Mouse (Mus musculus) left cerebral cortex, postnatal 4 days (tissue): ENCODE measurements around the gene Amph. TPM values are rescaled to one million over a fixed set of nuclear protein-coding genes. Genes with fewer than 3 reads are reported as not detected.
"Not testable (repeated sequence)": the region's sequence is repeated elsewhere in the genome, so short reads cannot be mapped to it uniquely, and the experiment has no call there.

Experiments
- DNase-seq: peaks from one replicate; pipeline ENCODE4 v3.0.0-alpha.2; 2022
- intact Hi-C: fragments of 180-260 bp; cut with DNase I; formaldehyde crosslinking; loops from one replicate; pipeline ENCODE4 v1.15.1; 2025
- total RNA-seq, 2 experiments: library from RNA; stranded (reverse); gene quantifications; 2 replicates each; pipeline ENCODE4 v1.2.3; 2021

The Amph gene
- 100 to 1,000 TPM; 177 to 184 TPM for total RNA-seq

GRCm38 (mm10) chr13:18948171-18949028 is at the start of gene Amph:
Gene Amph, plus strand, starts transcription at chr13:18948205.
- peak; percentile 93 for DNase-seq
- intact Hi-C loops: loop anchor here (10.0 kb wide), 2 partner anchors 156 to 186 kb away; no protein-coding TSS in a partner anchor

GRCm38 (mm10) chr13:18903623-18904022 is 44.4 kb upstream of the Amph start:
- intact Hi-C loops: no loop called here
- DNase-seq: no peak

GRCm38 (mm10) chr13:18914774-18915173 is 33.2 kb upstream of the Amph start:
- intact Hi-C loops: no loop called here
- no peak for DNase-seq

GRCm38 (mm10) chr13:18933191-18933590 is 14.8 kb upstream of the Amph start:
- intact Hi-C loops, DNase-seq: not testable (repeated sequence)

- DNase-seq: peak; percentile 29
- intact Hi-C loops: loop anchor here (10.0 kb wide), 2 partner anchors 157 to 187 kb away; no protein-coding TSS in a partner anchor
These were observed 319 bp upstream of the Amph start for GRCm38 (mm10) chr13:18947686-18948085.

- intact Hi-C loops: loop anchor here (10.0 kb wide), 2 partner anchors 156 to 186 kb away; no protein-coding TSS in a partner anchor
- DNase-seq: no peak
These were observed 985 bp downstream of the Amph start for GRCm38 (mm10) chr13:18949029-18949350.

GRCm38 (mm10) chr13:18949626-18950200 is 1.7 kb downstream of the Amph start:
- intact Hi-C loops: loop anchor here (10.0 kb wide), 2 partner anchors 155 to 185 kb away; no protein-coding TSS in a partner anchor
- DNase-seq: peak; percentile 17

- intact Hi-C loops: no loop called here
- DNase-seq: no peak
These were observed 5.6 kb downstream of the Amph start for GRCm38 (mm10) chr13:18953575-18953974.

- peak; percentile 31 for DNase-seq
- intact Hi-C loops: no loop called here
These were observed 8.3 kb downstream of the Amph start for GRCm38 (mm10) chr13:18956065-18956913.

DNA sequence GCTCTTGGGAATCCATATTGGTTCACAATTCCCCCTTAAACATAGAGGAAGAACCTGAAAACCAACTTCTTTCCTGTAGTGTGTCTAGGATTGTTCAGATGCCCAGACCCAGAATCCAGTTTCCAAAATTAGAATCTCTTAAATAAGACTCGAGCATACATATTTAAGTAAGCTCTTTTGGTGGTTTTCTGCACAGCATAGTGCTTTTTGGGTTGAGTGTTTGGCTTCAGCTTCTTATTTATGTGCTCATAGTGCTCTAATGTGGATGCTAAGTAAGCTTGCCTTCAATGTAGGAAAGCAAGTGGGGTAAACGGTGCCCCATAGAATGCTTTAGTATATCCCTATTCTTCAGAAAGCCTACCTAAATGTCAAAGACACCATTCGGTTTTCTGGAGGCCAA is 9.0 kb downstream of the Amph start:
- intact Hi-C loops: no loop called here
- DNase-seq: no peak

DNA sequence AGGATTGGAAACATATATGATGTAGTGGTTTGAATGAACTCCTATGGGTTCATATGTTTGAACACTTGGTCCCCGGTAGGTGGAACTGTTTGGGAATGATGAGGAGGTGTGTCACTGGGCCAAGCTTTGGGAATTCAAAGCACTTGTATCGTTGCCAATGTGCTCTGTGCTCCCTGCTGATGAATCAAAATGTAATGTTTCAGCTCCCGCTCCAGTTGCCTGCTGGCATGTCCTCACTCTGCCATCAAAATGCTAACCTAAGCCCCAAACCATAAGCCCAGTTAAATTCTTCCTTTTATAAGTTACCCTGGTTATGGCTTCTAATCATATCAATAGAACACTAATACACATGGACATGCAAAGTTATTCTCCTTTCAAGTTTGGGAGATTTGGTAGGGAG is 24.6 kb downstream of the Amph start:
- no peak for DNase-seq
- intact Hi-C loops: no loop called here

DNA sequence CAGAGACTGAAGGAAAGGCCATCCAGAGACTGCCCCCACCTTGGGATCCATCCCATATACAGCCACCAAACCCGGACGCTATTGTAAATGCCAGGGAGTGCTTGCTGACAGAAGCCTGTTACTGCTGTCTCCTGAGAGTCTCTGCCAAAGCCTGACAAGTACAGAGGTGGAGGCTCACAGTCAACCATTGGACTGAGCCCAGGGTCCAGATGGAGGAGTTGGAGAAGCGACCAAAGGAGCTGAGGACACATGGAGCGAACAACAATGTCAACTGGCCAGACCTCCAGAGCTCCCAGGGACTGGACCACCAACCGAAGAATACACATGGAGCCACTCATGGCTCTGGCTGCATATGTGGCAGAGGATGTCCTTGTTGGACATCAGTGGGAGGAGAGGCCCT is 26.3 kb downstream of the Amph start:
- DNase-seq: no peak
- intact Hi-C loops: no loop called here

DNA sequence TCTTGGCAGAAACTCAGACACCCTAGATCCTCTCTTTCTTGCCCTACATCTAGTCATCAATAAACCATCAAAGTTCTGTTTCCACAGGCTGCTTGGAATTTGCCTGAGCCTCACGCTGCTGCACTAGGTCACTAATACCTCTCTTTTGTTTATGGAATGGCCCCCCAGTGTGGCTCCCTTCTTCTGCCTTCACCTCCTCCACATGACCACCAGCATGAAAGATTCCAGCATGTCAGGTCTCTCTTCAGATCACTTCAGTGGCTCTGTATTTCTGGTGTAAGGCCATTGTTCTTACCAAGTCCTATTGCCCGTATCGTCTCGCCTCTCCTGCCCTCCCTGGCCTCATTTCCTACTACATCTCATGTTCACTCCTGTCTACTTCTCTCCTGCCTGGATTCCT is 39.3 kb downstream of the Amph start:
- intact Hi-C loops: no loop called here
- no peak for DNase-seq

DNA sequence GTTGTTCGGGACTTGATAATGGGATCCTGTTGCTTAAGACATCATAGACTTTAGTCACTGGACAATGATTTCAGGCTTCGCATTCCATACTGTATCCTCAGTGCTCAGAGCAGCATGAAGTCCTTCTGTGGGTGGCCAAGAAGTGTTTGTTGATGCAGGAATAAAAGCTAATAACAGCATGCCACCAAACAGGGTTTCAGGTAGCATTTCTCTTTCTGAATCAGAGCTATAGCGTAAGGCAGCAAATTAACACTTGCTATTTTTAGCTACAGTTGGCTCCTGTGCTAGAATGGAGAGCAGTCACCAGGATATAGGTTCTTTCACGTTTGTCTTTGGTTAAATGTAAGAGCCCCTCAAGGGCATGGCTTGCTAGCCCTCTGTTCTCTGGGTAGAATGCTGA is 40.3 kb downstream of the Amph start:
- intact Hi-C loops: no loop called here
- DNase-seq: no peak

DNA sequence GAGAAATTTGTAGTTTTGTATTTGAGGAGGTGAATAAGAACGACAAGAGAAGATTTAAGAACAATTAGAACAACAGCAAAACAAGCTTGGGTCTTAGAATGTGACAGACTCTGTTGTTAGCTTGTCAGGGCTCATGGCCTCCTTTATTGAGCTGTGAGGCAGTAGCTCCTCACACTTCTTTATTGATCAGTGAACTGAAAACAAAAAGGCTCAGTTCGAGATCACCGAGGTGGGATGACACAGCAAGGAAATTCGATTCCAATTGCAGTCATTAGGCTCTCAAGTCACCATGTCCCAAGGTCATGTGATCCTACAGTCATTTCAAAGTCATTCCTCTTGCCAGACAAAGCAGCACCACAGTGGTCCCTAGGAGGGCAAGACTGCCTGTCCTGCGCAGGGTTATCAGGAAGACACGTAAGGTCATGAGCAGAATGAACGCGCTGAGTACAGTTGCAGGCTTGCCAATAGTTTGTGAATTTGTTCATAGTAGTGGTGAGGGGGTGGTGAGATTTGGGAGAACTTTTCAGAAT is 41.2 kb downstream of the Amph start:
- DNase-seq: no peak
- intact Hi-C loops: no loop called here

DNA sequence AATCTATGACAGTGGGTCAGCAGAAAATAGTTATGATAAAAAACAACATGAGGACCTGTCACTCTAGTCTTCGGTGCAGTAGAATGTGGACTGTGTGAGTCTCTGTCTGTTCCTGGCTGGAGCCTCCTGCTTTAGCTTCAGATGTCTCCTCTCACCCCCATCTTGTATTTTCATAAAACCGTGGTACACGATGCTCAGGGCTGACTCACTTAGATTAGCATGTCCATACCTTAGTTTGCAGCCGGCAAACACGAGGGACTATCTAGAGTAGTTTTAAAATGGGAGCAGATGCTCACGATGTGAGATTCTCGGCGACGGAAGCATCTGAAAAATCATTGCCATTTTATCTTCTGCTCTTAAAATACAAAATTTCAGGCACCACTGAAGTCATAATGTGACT is 54.5 kb downstream of the Amph start:
- intact Hi-C loops: no loop called here
- no peak for DNase-seq

GRCm38 (mm10) chr13:19004406-19004805 is 56.4 kb downstream of the Amph start:
- no peak for DNase-seq
- intact Hi-C loops: no loop called here

DNA sequence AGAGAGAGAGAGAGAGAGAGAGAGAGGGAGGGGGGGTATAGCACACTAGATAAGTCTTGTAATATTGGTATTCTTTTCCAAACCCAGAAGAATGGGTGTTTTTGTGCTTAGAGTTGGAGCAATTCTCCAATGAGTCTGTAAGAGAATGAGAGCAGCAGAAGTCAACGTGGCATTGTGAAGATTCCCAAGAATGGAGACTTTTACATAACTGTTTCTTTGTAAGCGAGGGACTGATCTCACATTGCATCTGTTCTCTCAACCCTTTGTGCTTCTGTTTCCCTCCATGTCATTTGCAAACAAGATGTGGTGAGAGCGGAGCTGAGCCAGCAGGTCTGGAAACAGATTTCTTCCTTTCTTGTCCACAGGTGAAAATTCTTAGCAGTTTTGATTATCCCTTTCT is 60.4 kb downstream of the Amph start:
- intact Hi-C loops: no loop called here

GRCm38 (mm10) chr13:19014825-19015375 is 66.9 kb downstream of the Amph start:
- DNase-seq: no peak
- intact Hi-C loops: no loop called here

More for the DNA sequence above, 60.4 kb downstream of the Amph start:
- no peak for DNase-seq

DNA sequence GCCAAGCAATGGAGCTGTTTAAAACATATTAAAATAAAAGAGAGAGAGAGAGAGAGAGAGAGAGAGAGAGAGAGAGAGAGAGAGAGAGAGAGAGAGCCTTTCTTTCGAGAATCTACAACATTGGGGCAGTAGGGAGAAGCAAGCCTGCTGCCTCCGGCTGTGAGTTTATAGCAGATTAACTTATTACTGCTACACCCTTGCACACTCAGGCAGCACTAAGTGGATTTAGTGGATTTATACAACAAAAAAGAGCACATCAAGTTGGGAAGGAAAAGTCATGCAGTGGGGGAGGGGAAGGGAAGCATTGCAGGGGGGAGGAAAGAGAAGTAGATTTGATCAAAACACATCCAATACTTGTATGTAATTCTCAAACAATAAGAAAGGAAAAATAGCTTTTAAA is 73.5 kb downstream of the Amph start:
- no peak for DNase-seq
- intact Hi-C loops: no loop called here

DNA sequence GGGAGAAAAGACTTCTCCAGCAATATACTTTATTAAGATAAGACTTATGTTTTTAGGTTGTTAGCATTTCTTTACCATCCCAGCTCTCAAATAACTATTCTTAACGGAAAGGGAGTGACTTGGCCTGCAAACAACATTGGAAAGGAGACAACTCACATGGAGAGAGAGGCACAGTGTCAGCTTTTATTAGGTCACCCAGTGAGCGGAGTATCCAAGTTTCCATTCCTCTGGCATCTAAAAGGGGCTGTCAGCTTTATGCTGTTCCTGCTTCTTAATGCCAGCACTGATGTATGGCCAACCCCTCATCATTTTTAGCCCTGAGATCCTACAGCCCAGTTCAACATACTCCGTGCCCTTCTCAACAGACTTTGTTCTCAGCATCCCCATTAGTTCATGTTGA is 74.3 kb downstream of the Amph start:
- intact Hi-C loops: no loop called here
- DNase-seq: peak; percentile 56
